Mouse (Mus musculus): ENCODE results near the gene Capn12. TPM values are rescaled to one million over a fixed set of nuclear protein-coding genes. Genes with fewer than 3 reads are reported as not detected.

Gene Capn12
- total RNA-seq, 4 experiments from 2014 or later, result 0.12 to 0.16 (median 0.15) TPM; not detected in 1

DNA sequence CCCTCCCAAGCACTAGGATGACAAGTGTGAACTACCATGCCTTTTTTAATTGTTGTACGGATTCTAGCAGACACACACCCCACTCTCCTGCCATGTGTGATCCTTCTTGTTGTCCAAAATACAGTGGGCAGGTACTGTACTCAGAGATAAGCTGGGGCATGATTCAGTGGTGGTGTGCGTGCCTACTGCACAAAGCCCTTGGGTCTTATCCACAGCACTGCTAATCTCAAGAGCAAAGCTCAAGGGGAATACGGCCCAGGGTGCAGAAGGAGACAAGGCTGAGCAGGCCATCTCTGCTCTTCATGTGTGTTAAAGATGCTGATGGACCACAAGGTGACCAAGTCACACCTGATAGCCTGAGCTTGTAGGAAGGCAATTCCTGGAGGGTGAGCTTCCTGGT, 40.0 kb downstream of the Capn12 start:
- no peak for DNase-seq

DNA sequence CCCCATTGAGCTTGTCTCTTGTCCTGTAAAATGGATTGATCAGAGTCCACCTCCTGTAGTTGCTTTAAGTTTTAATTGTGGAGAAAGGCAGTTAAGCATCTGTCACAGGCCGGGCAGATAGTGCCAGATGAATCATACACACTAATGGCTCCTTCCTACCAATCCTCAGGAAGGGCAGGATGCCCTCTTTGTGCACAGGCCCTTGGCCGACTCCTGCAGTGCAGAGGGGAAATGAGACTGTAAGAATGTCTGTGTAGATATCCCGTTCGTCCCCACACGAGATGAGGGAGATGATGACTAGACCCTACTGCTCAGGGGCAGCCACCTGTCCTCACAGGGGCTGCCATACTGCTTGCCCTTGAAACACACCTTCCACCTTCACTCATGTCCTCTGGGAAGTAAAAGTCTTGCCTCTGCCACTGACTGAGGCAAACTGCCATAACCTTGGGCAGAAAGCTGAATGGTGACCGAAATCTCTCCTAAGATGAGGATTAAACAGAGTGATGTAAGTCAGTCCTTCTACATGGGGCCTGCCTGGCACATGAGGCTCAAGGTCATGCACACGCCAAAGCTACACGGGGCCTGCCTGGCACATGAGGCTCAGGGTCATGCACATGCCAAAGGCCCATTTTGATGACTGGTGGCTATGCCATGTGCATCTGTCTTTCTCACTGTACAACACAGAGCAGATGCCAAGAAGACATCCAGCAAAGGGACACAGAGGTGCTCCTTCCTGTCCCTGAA, 40.7 kb downstream of the Capn12 start:
- DNase-seq, result peak; percentile 55

DNA sequence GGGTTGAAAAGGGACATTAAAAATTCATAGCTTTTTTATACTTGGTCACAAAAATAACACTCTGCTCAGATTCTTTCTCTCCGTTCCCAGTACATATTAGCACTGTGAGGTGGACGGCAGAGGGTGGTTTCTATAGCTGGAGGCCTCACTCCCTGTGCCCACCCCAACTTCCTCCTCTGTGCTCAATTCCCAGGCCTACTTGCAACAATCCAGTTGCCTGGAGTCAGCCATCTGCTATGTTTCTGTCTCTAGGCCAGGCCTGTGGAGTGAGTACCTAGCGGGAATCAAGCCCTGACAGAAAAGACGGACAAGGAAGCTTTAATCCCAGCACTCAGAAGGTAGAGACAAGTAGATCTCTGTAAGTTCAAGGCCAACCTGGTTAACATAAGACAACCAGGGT, 41.4 kb downstream of the Capn12 start:
- no peak for DNase-seq

DNA sequence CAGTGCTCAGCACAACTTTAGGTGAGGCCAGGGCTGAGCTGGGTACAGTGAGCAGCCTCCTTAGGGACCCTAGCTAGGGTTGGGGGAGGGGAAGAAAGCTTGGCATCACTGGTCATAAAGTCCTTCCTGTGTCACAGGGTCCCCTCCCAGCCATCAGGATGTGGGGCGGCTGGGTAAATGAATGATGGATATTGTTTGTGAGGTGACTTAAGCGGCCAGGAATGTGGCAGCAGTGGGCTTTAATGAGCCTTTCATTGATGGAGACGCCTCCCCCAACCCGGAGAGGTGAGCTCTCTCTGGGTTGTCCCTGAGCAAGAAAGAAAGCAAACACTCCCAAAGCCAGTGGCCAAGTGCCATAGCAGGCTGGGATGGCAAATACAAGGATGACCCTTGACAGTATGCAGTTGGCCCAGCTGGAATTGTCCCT, 42.7 kb downstream of the Capn12 start:
- no peak for DNase-seq

DNA sequence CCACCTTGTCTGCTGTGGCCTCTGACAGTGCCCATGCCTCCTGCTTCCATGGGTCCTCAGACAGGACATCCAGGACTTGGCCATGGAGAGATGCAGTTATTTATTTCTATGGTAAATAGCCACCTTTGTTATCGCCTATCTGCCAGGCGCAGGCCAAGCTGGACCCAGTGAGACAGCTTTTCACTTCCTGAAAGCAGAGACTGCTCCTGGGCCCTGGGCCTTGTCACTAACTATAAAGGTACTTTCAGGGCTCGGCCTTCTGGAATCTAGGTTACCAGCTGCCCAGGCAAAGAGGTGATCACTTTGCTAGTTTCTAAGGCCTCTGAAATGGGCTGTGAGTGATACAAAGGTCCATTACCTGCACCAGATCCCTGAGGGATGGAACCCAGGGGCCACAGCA, 43.6 kb downstream of the Capn12 start:
- DNase-seq, result no peak

DNA sequence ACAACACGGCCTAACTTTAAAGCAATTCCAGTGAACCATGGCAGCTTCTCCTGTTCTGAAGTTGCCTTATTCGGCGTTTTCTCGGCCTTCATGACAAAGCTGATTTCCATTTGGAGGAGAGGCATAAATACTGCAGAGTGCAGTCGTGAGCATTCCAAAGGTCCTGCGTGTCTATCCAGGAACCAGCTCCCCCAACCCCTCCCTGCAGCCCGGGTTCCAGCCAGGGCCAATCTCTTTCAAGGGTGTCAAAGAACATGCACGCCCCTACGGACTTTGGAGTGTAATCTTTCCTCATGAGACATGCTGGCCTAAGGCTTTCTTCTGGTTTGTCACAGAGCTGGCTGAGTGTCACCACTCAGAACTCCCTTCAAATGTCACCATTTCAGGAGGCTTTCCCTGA, 44.1 kb downstream of the Capn12 start:
- peak; percentile 81 for DNase-seq

DNA sequence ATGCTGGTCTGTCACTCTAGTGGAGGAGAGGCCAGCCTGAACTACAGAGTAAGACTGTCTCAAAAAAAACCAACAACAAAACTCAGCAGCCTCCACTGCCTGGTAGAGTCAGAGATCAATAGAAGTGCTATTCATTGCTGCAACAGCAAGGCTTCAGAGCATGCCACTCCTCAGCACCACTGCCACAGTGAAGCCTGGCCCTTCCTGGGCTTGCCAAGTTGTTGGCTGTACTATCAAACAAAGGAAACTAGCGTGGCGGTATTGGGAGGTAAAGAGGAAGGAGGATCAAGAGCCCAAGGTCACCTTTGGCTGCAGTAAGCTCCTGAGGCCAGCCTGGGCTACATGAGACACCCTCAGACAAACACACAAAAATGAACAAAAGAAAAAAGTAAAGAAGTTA, 45.0 kb downstream of the Capn12 start:
- no peak for DNase-seq

DNA sequence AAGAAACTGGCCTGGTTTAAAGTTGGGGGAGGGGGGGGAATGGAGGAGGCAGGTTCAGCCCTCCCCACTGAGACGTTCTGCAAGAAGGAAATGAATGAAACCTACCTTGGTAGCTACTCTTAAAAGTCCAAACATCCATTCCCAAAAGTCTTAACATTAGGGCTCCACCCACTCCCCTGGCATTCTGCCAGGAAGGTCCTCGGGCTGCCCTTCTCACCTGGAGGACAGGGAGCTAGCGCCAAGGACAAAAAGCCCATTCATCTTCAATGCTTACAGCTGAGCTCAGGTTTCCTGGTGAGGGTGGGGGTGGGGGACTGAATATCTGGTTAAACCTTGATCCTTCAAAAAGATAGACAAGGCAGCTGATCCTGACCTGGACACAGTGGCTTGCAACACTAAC, 48.2 kb downstream of the Capn12 start:
- DNase-seq, result no peak

DNA sequence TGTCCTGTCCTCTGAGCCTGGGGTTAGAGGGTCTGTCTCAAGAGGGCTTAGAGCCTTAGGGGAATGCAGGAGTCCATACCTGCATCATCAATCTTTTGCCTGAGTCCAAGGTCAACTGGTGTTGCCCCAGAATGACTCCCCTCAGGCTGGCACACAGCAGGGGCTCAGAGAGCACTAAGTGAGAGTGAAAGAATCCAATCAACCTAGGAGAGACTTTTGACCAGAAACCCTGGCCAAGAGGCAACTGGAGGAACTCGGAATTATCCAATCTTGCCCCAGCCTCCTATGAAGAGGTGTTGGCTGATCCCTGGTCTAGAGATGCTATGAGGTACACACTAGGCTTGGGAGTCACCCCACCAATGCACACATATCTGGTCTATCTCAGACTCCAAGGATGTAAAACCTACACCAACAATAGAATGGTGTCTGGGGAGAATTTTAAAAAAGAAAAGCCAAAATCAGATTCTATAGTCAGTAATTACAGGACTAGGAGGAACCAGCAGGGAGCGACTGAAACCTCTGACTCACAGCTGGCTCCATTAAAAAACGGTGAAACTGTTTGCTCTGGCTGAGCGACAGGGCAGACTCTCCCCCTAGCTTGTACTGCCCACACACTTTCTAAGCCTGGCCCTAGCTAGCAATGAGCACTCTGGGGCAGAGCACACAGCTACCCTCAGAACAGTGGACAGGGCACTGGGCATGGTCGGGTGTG, 49.3 kb downstream of the Capn12 start:
- no peak for DNase-seq

DNA sequence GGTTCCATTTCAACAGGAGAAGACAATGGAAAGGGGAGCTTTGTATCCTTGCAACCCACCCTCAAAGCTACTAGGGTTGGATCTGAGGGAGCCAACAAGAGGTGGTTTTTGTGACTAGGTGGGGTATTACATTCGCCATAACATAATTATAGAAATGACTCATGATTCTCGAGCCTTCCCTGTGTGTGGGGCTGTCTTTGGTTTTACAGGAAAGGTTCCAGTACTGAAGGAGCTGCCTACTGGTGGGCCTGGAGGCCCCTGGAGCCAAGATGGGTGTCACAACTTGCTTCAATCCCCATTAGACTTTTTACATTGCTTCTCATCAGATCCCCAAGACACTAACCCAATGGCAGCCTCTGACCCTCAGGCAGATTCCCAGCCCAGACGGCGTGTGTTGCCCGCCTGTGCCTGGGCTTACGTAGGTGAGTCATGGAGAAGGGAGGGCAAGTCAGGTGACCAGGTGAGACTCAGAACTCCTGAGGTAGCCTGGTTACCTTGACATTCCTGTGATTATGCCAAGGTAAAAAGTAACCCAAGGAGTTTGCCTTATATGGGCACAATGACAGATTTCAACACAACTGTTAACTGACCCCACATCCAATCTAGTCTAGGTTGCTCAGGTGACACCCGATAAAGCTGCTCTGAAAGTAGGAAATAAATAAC, 49.9 kb downstream of the Capn12 start:
- DNase-seq, result no peak

DNA sequence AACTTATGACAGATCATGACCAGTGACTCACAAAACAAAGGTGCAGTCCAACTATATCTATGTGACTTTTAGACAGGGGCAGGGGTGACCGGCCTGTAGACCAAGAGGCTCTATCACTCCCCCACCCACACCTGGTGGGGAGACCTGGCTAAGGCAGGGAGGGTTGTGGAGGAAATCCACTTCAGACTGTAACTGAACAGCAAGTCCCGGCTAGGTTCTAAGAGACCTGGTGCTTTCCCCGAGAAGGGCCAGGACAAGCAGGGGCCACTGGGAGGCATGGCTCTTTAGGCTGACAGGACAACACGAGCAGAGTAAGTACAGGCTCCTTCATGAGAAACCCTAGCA, 50.4 kb downstream of the Capn12 start:
- no peak for DNase-seq

DNA sequence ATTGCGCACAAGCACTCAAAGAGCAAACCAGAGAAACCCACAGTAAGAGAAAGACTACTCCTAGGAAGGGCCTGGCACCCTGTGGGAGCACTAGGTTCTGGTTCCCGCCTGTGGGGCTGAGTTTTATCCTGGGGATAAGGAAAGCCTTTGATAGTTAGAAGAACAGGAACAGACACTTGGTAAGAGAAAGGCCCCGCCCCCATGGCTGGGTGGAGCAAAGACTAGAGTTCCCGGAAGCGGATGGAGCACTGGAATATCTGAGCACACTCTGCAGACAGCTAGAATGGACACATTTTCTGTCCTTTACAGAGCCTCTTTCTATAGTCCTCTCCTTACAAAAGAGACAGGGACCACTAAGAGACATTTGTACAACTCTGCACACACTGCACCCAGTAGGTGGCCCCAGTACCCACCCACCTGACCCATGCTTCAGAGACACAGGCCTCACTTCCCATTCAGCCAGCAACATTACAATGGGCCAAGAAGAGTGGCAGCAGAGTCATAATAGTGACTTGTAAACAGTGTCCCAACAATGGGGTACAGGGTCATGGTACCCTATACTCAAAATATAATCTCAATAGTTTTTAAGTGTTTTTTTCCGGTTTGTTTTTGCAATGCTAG, 51.3 kb downstream of the Capn12 start:
- DNase-seq, result no peak

DNA sequence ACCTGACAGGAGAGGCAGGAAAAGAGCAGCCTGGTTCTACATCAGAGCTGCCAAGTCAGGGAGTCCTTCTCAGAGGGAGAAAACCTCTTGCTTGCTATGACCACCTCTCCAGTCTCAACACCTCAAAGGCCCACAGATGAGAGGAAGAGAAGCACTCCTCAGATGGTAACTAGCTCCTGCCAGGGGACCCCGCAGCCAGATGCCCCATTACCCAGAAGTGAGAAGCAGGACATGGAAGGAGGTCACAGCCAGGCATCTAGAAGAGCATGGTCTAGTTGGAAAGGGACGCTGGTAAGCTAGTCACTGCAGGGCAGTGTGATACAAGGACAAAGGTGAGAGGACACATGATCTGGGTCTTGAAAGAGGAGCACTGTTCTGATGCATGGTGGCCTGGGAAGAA, 52.6 kb downstream of the Capn12 start:
- DNase-seq, result no peak

DNA sequence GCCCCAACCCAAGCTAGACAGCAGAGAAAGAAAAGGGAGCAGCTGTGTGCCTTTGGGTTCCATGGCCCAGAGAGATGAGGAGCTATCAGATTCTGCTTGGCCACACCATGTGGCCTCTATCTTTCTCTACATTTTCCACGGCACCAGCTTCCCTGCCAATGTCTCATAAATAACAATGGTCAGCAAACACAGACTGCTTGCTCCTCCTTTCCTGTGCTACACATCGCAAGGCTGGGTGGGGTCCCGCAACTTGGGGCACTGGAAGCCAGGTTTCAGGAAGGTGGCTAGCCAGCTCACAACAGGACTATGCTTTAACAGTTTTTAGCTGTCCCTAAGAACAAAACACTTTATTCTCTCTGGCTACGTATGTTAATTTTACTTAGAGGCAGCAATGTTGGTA, 55.6 kb downstream of the Capn12 start:
- DNase-seq, result no peak

DNA sequence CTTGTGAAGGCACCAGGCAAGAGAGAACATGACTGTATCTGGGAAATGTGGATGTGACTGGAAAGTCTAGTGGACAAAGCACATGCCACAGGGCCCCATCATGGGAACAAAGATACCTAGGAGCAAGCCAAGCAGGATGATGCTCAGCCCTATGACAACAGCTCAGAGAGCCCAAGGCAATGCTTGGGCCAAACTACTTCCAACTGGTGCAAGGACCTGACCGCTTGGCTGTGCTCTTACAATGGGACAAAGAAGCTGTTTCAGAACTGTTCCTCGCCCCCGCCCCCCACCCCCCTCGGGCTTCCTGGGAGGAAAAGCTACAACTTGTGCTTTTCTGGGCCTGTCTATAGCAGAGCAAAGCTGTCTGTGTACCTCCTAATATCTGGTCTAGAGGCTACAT, 57.4 kb downstream of the Capn12 start:
- DNase-seq, result no peak

DNA sequence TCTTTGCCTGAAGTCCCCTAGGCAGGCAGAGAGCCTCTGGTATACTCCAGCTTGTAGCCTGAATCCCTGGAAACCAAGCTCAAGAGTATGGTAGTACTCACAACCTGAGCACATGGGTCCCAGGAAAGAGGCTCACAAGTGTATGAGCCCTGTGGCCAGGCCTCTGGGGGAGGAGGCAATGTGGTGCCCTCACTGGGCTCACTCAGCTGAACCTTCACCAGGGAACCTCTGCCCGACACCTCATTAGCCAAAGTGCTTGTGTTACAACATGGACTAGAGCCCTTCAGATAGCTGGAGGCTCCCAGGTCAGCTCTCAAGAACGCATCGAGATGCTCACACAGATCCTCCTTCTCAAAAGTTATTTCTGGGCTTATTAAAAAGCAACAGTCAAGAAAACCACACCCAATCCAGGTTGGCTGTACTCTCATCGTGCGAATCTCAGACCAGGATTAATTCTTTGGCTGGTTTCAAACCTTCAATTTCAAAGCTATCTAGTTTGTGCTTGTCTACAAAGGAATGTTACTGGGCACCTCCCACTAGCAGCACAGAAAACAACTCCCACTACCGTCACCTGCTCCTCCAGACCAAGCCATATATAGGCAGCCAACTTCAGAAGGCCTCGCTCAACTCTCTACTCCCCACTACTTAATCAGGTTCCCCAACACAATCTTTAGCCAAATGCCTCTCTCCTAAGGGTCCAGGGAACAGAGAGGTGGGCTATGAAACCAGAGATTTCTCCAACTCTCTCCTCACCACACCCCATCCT, 58.4 kb downstream of the Capn12 start:
- DNase-seq, result no peak

DNA sequence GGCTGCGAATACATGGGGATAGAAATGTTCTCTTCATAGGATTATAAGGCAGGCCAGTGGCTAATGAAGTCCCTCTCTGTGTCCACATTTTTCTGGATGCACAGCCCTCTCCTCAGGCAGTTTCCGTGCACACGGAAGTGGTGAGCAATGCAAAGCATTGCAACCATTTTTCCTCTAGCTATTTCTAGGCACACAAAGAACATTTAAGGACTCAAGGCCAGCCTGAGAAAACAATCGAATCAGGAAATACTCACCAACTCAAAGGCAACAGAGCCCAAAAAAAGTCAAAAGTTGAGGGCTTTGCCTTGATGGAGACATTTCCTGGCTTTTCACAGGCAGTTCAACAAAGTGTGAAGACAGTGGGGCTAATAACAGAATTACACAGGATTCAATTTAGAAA, 59.9 kb downstream of the Capn12 start:
- DNase-seq, result no peak

DNA sequence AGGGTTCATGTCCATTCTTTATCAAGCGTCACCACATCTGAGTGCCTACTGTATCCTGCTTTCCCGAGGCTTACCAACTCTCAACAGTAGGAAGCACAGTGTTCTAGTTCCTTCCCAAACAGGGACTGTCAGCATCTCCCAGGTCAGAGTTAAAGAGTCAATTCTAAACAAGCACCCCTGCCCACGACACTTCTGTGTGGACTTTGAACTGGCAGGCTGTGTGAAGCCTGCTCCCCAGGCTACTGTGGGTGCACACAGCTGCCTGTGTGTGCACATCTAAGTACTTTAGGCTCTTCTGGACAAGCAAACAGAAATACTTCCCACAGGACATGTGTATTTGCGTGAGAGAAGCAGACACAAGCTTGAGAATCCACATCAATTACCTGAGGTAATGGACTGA, 60.3 kb downstream of the Capn12 start:
- no peak for DNase-seq

All from adrenal gland, adult 8-10 months (tissue).